Mouse (Mus musculus) limb, embryonic 11.5 days (tissue): ENCODE measurements at regions not wholly inside any gene's neighbourhood (a gene's known extent, or its start where the extent isn't known, plus 50 kb on each side); places are given as distances from the start of the nearest gene placed in this dataset.

Source experiments
- ATAC-seq: fragments of 200-750 bp; cut with Nextera tagmentation; 2 replicates; pipeline ENCODE4 v1.8.0; 2017; ENCODE audit warnings: low read depth; ENCODE audit not compliant: insufficient number of reproducible peaks, low FRiP score, low TSS enrichment
- DNase-seq: peaks from one replicate; pipeline ENCODE4 v3.0.0-alpha.2; 2015; ENCODE audit warnings: low spot score
- H3K27ac ChIP-seq: fragments of 300-500 bp; sonication (generic); replicated peaks from 2 replicates; pipeline ENCODE4 v1.5.1; 2014; ENCODE audit warnings: low read depth, mild to moderate bottlenecking, low read length
- H3K27me3 ChIP-seq: fragments of 300-500 bp; sonication (generic); 2 replicates; pipeline ENCODE4 v1.6.1; 2014; ENCODE audit warnings: mild to moderate bottlenecking, low read length, mixed read lengths; ENCODE audit not compliant: control insufficient read depth, insufficient read depth
- H3K36me3 ChIP-seq: fragments of 300-500 bp; sonication (generic); 2 replicates; pipeline ENCODE4 v1.6.1; 2014; ENCODE audit warnings: mild to moderate bottlenecking, low read length, moderate library complexity, mixed read lengths; ENCODE audit not compliant: control insufficient read depth, insufficient read depth
- H3K4me1 ChIP-seq: fragments of 300-500 bp; sonication (generic); 2 replicates; pipeline ENCODE4 v1.6.1; 2014; ENCODE audit warnings: low read length, mixed read lengths; ENCODE audit not compliant: control insufficient read depth, insufficient read depth
- H3K4me2 ChIP-seq: fragments of 300-500 bp; sonication (generic); 2 replicates; pipeline ENCODE4 v1.6.1; 2014; ENCODE audit warnings: low read depth, mild to moderate bottlenecking, moderate library complexity; ENCODE audit not compliant: severe bottlenecking
- H3K4me3 ChIP-seq: fragments of 300-500 bp; sonication (generic); 2 replicates; pipeline ENCODE4 v1.5.1; 2014; ENCODE audit warnings: low read depth, low read length
- H3K9ac ChIP-seq: fragments of 300-500 bp; sonication (generic); 2 replicates; pipeline ENCODE4 v1.6.1; 2014; ENCODE audit warnings: mild to moderate bottlenecking, low read length
- H3K9me3 ChIP-seq: fragments of 300-500 bp; sonication (generic); 2 replicates; pipeline ENCODE4 v1.6.1; 2016; ENCODE audit warnings: low read length; ENCODE audit not compliant: control insufficient read depth
- WGBS: fragments of 180-500 bp; shearing (Covaris S2); extraction: QIAGEN DNeasy Blood & Tissue Kit; methylation state at CpG from one replicate; pipeline ENCODE4 v1.1.7; 2014; 5-methylcytosine and 5-hydroxymethylcytosine counted together

GRCm38 (mm10) chr9:101348771-101349170 lies 97.2 kb upstream of the Ppp2r3a start:
- Histone ChIP-seq H3K4me3 (no peak overlapping the region), H3K9ac (no peak overlapping the region), H3K9me3 (no peaks in the 10 kb centered on the region), H3K36me3 (no peaks in the 10 kb centered on the region), H3K27me3 (no peaks in the 10 kb centered on the region), H3K4me2 (no peak overlapping the region), H3K4me1 (no peaks in the 10 kb centered on the region), H3K27ac (no peak overlapping the region)
- no peak for DNase-seq
- WGBS, result 95% methylated on average over 4 of the region's 4 CpGs
- ATAC-seq, result no peak

GRCm38 (mm10) chr9:101342887-101343286 lies 91.3 kb upstream of the Ppp2r3a start:
- ATAC-seq (no peak), DNase-seq (no peak)
- Histone ChIP-seq H3K4me3 (no peak overlapping the region), H3K9me3 (no peaks in the 10 kb centered on the region), H3K27me3 (no peaks in the 10 kb centered on the region), H3K9ac (no peak overlapping the region), H3K4me1 (no peaks in the 10 kb centered on the region), H3K4me2 (no peak overlapping the region), H3K36me3 (no peaks in the 10 kb centered on the region), H3K27ac (no peak overlapping the region)
- 73% methylated on average over 5 of the region's 5 CpGs for WGBS

GRCm38 (mm10) chr9:101340796-101341465 lies 89.3 kb upstream of the Ppp2r3a start:
- no peak overlapping the region for H3K4me2 ChIP-seq
- no peak overlapping the region for H3K4me3 ChIP-seq
- H3K9ac ChIP-seq, result no peak overlapping the region
- no peak overlapping the region for H3K27ac ChIP-seq
- H3K27me3 ChIP-seq, result no peaks in the 10 kb centered on the region
- ATAC-seq (no peak), DNase-seq (no peak)
- H3K9me3 ChIP-seq, result no peaks in the 10 kb centered on the region
- no peaks in the 10 kb centered on the region for H3K4me1 ChIP-seq
- H3K36me3 ChIP-seq, result no peaks in the 10 kb centered on the region
- 60% methylated on average over 11 of the region's 11 CpGs for WGBS

- no peaks in the 10 kb centered on the region for H3K36me3 ChIP-seq
- DNase-seq, result no peak
- no peaks in the 10 kb centered on the region for H3K27me3 ChIP-seq
- H3K4me3 ChIP-seq, result no peak overlapping the region
- H3K4me2 ChIP-seq, result no peak overlapping the region
- no peaks in the 10 kb centered on the region for H3K9me3 ChIP-seq
- ATAC-seq, result no peak
- H3K27ac ChIP-seq, result no peak overlapping the region
- no peaks in the 10 kb centered on the region for H3K4me1 ChIP-seq
- H3K9ac ChIP-seq, result no peak overlapping the region
- whole genome bisulfite sequencing, result 63% methylated on average over 8 of the region's 8 CpGs
Observed at GRCm38 (mm10) chr9:101329032-101329824, 77.6 kb upstream of the Ppp2r3a start.

- Histone ChIP-seq H3K4me1 (no peaks in the 10 kb centered on the region), H3K27ac (no peak overlapping the region), H3K27me3 (no peaks in the 10 kb centered on the region), H3K36me3 (no peaks in the 10 kb centered on the region), H3K9me3 (no peaks in the 10 kb centered on the region), H3K4me2 (no peak overlapping the region), H3K4me3 (no peak overlapping the region), H3K9ac (no peak overlapping the region)
- WGBS, result 32% methylated on average over 3 of the region's 3 CpGs
- ATAC-seq (no peak), DNase-seq (no peak)
Observed at GRCm38 (mm10) chr9:101326961-101327360, 75.4 kb upstream of the Ppp2r3a start.

GRCm38 (mm10) chr9:101314036-101314435 lies 62.4 kb upstream of the Ppp2r3a start:
- no peaks in the 10 kb centered on the region for H3K9me3 ChIP-seq

DNA sequence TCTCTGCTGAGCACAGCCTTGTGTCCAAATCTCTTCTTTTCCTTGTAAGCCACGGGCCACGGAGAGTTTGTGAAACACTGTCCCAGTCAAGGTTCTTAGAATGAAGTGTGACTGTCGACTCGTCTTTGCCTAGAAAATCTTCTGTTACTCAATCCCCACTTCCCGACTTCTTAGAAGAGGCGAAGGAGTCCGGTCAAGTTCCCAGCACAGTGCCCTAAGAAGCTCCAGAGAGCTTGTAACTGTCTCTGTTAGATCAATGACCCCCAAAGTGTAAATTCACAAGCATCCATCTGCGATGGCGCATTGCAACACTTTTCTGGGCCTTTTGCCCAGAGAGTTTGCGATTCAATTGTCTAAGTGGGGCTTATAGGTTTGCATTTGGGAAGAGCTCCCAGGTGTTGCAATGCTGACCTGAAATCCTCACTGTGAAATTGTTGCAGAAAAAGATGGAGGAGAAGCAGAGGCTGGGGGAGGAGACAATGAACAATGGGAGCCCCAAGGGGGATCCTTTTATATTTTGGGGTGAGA lies 54.9 kb upstream of the Ppp2r3a start:
- DNase-seq (no peak), ATAC-seq (no peak)
- Histone ChIP-seq H3K4me3 (no peak overlapping the region), H3K27me3 (no peaks in the 10 kb centered on the region), H3K9ac (no peak overlapping the region), H3K4me1 (no peaks in the 10 kb centered on the region), H3K36me3 (no peaks in the 10 kb centered on the region), H3K9me3 (no peaks in the 10 kb centered on the region), H3K4me2 (no peak overlapping the region), H3K27ac (no peak overlapping the region)
- 93% methylated on average over 10 of the region's 10 CpGs for WGBS

More at GRCm38 (mm10) chr9:101314036-101314435, 62.4 kb upstream of the Ppp2r3a start:
- H3K36me3 ChIP-seq, result no peaks in the 10 kb centered on the region
- no peak overlapping the region for H3K4me2 ChIP-seq
- DNase-seq (peak; percentile 82), ATAC-seq (no peak)
- WGBS, result 47% methylated on average over 4 of the region's 4 CpGs
- H3K27me3 ChIP-seq, result no peaks in the 10 kb centered on the region
- no peaks in the 10 kb centered on the region for H3K4me1 ChIP-seq
- no peak overlapping the region for H3K9ac ChIP-seq
- no peak overlapping the region for H3K27ac ChIP-seq
- H3K4me3 ChIP-seq, result no peak overlapping the region

DNA sequence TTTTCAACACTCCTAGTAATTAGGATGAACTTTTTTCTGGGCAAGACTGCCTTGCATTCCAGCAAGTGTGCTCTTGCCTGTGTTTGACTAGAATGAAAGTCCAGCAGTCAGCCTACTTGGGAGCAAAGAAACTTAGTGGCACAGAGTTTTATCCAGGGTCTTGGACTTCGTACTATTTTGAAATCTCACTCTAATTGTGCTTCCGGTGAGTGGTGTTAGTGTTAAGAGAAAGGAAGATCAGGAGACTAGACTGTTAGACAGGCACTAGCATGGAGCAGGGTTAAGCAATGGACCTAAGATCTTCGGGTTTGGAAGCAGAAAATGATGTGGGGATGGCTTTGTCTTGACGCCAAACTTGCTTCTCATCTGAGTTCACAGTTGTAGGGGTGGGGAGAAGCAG lies 54.1 kb upstream of the Ppp2r3a start:
- WGBS, result 91% methylated on average over 4 of the region's 4 CpGs
- no peaks in the 10 kb centered on the region for H3K4me1 ChIP-seq
- H3K4me2 ChIP-seq, result no peak overlapping the region
- no peak overlapping the region for H3K27ac ChIP-seq
- ATAC-seq, result no peak
- no peak for DNase-seq
- no peak overlapping the region for H3K9ac ChIP-seq
- H3K36me3 ChIP-seq, result no peaks in the 10 kb centered on the region
- H3K9me3 ChIP-seq, result no peaks in the 10 kb centered on the region
- no peak overlapping the region for H3K4me3 ChIP-seq
- no peaks in the 10 kb centered on the region for H3K27me3 ChIP-seq
